ENCODE assay signal across 6 mouse cellular contexts in the genomic region with DNA sequence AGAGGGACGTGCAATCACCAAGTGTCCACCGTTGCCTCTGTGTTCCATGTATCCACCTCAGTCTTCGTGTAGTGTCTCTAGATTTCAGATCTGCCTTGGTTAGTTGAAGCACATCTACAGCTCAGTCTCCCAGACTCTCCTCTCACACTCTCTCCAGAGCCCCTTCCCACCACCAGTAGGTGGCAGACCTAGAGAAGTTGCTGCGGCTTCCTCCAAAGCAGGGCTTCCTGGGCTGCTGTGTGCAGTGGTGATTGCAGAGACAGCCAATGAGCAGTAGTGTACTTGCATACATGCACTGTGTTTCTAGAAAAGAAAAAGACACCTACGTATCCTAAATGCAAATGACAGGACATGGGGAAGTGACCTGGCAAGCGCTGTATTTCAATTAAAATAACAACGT.
DNase-seq lines count a peak whose midpoint lies in the region; ATAC-seq lines count a peak whose summit lies in the region.
"Not testable (repeated sequence)": the region's sequence is repeated elsewhere in the genome, so short reads cannot be mapped to it uniquely, and the experiment has no call there.

No protein-coding gene starts in this region.

- H3K4me3 ChIP-seq in forebrain, embryonic 14.5 days (ENCODE audit: low read depth, low read length); heart, embryonic 15.5 days; hindbrain, embryonic 14.5 days (replicated peaks; ENCODE audit: low read length); kidney, embryonic 15.5 days (replicated peaks); neural tube, embryonic 14.5 days (ENCODE audit: low read depth, low read length): not testable (repeated sequence)

- H3K36me3 ChIP-seq in forebrain, embryonic 14.5 days (ENCODE audit: control insufficient read depth, insufficient read depth, low read length); heart, embryonic 15.5 days; hindbrain, embryonic 14.5 days (replicated peaks; ENCODE audit: control insufficient read depth, insufficient read depth); kidney, embryonic 15.5 days; neural tube, embryonic 14.5 days (ENCODE audit: control insufficient read depth, insufficient read depth, low read length): not testable (repeated sequence)

- H3K27me3 ChIP-seq in forebrain, embryonic 14.5 days (replicated peaks; ENCODE audit: control insufficient read depth, insufficient read depth, low read length); heart, embryonic 15.5 days; hindbrain, embryonic 14.5 days (ENCODE audit: control insufficient read depth, insufficient read depth, low read length); kidney, embryonic 15.5 days; neural tube, embryonic 14.5 days (ENCODE audit: control insufficient read depth, insufficient read depth, low read length): not testable (repeated sequence)

- not testable (repeated sequence) for H3K9me3 ChIP-seq in forebrain, embryonic 14.5 days (replicated peaks; ENCODE audit: control insufficient read depth, low read length); heart, embryonic 15.5 days (replicated peaks); hindbrain, embryonic 14.5 days (ENCODE audit: control insufficient read depth, low read length); kidney, embryonic 15.5 days (replicated peaks); neural tube, embryonic 14.5 days (ENCODE audit: control insufficient read depth, low read length)

- ATAC-seq in forebrain, embryonic 14.5 days: peak; percentile 38; the same call in 1 of the 2 replicates
- 0 out of 2 replicates have a peak, but pooled peaks have one; percentile 67 for ATAC-seq in heart, embryonic 15.5 days (replicated peaks; ENCODE audit: insufficient number of reproducible peaks, insufficient read depth, low FRiP score, low read depth)
- ATAC-seq in hindbrain, embryonic 14.5 days (ENCODE audit: low FRiP score): 0 out of 2 replicates have a peak, but pooled peaks have one; percentile 46
- peak; percentile 66; the same call in 1 of the 2 replicates for ATAC-seq in kidney, embryonic 15.5 days (replicated peaks; ENCODE audit: low FRiP score)
- peak; percentile 84 for ATAC-seq in megakaryocyte, adult 5-6 weeks (ENCODE audit: poor library complexity, severe bottlenecking)
- peak; percentile 70; the same call in 1 of the 2 replicates for ATAC-seq in neural tube, embryonic 14.5 days (ENCODE audit: low read depth)

- WGBS in forebrain, embryonic 14.5 days: no CpG with 5 or more reads among the region's 7 CpGs
- no CpG with 5 or more reads among the region's 7 CpGs for WGBS in heart, embryonic 15.5 days
- no CpG with 5 or more reads among the region's 7 CpGs for WGBS in hindbrain, embryonic 14.5 days
- WGBS in kidney, embryonic 15.5 days: no CpG with 5 or more reads among the region's 7 CpGs
- WGBS in neural tube, embryonic 14.5 days: no CpG with 5 or more reads among the region's 7 CpGs

- not testable (repeated sequence) for H3K4me1 ChIP-seq in forebrain, embryonic 14.5 days (ENCODE audit: control insufficient read depth, insufficient read depth, low read length); heart, embryonic 15.5 days (replicated peaks); hindbrain, embryonic 14.5 days (replicated peaks; ENCODE audit: control insufficient read depth, insufficient read depth, low read length); kidney, embryonic 15.5 days; neural tube, embryonic 14.5 days (ENCODE audit: control insufficient read depth, insufficient read depth, low read length)

- DNase-seq in forebrain, embryonic 14.5 days (ENCODE audit: low spot score); hindbrain, embryonic 14.5 days (ENCODE audit: low spot score): not testable (repeated sequence)

- not testable (repeated sequence) for H3K9ac ChIP-seq in forebrain, embryonic 14.5 days (ENCODE audit: low read length); heart, embryonic 15.5 days; hindbrain, embryonic 14.5 days; kidney, embryonic 15.5 days; neural tube, embryonic 14.5 days (replicated peaks; ENCODE audit: low read depth, low read length)

- not testable (repeated sequence) for H3K4me2 ChIP-seq in forebrain, embryonic 14.5 days (ENCODE audit: low read length); heart, embryonic 15.5 days; hindbrain, embryonic 14.5 days (replicated peaks); kidney, embryonic 15.5 days; neural tube, embryonic 14.5 days (ENCODE audit: low read depth, low read length)

- H3K27ac ChIP-seq in forebrain, embryonic 14.5 days (ENCODE audit: low read depth, low read length); heart, embryonic 15.5 days; hindbrain, embryonic 14.5 days; kidney, embryonic 15.5 days; neural tube, embryonic 14.5 days (ENCODE audit: low read depth, low read length): not testable (repeated sequence)
